In the genomic region with DNA sequence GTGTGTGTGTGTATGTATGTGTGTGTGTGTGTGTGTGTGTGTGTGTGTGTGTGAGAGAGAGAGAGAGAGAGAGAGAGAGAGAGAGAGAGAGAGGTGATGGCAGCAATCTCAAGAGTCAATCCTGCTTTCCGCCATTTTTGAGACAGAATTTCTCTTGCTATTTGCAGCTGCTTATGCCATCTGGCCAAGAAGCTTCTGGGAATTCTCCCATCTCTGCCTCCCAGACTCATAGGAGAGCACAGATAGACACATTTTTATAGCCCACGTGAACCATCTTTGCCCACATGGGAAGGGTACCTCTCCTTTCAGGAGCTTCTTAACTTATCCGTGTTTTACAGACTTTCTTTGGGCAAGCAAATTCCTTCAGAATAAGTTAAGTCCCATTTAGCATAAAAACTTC, we compare ENCODE assay signal across 25 mouse cellular contexts. TPM values are rescaled to one million over a fixed set of nuclear protein-coding genes. Genes with fewer than 3 reads are reported as not detected.
DNase-seq lines count a peak whose midpoint lies in the region; ATAC-seq lines count a peak whose summit lies in the region.
"Had no signal": no experiment of that assay in that cellular context is flagged by ENCODE, and none has a peak within 500 bp of the region (broad histone marks: within the 10 kb centered on the region; RNA-seq: fewer than 3 reads in every experiment).

No protein-coding gene starts in this region.

- no peaks in the 10 kb centered on the region for H3K36me3 ChIP-seq in forebrain, embryonic 14.5 days (ENCODE audit: control insufficient read depth, insufficient read depth, low read length)
- H3K36me3 ChIP-seq in forebrain, embryonic 11.5 days (ENCODE audit: control insufficient read depth, insufficient read depth, low read length): no peaks in the 10 kb centered on the region
- H3K36me3 ChIP-seq: embryonic facial prominence, embryonic 12.5 days; forebrain, embryonic 12.5 days; G1E; heart, embryonic 10.5 days; hindbrain, embryonic 12.5 days had no signal

- WGBS in forebrain, embryonic 14.5 days: 87% methylated on average over 3 of the region's 3 CpGs
- WGBS in forebrain, embryonic 11.5 days: 85% methylated on average over 3 of the region's 3 CpGs

- H3K4me1 ChIP-seq in forebrain, embryonic 14.5 days (ENCODE audit: control insufficient read depth, insufficient read depth, low read length): no peaks in the 10 kb centered on the region; the same call in 1 of the 2 replicates
- no peaks in the 10 kb centered on the region for H3K4me1 ChIP-seq in forebrain, embryonic 11.5 days (replicated peaks; ENCODE audit: control insufficient read depth, insufficient read depth, low read length)
- H3K4me1 ChIP-seq: embryonic facial prominence, embryonic 12.5 days; forebrain, embryonic 12.5 days; hindbrain, embryonic 12.5 days had no signal

- H3K27me3 ChIP-seq in forebrain, embryonic 14.5 days (replicated peaks; ENCODE audit: control insufficient read depth, insufficient read depth, low read length): no peaks in the 10 kb centered on the region
- no peaks in the 10 kb centered on the region for H3K27me3 ChIP-seq in forebrain, embryonic 11.5 days (ENCODE audit: control insufficient read depth, insufficient read depth, low read length)
- H3K27me3 ChIP-seq: embryonic facial prominence, embryonic 12.5 days; forebrain, embryonic 12.5 days; hindbrain, embryonic 12.5 days had no signal

- H3K4me3 ChIP-seq in forebrain, embryonic 14.5 days (ENCODE audit: low read depth, low read length): no peak overlapping the region
- H3K4me3 ChIP-seq in forebrain, embryonic 11.5 days (ENCODE audit: low read depth, low read length): no peak overlapping the region
- H3K4me3 ChIP-seq: embryonic facial prominence, embryonic 12.5 days; forebrain, embryonic 12.5 days; heart, embryonic 10.5 days; hindbrain, embryonic 12.5 days had no signal

- H3K4me2 ChIP-seq in forebrain, embryonic 14.5 days (ENCODE audit: low read length): no peak overlapping the region
- no peak overlapping the region for H3K4me2 ChIP-seq in forebrain, embryonic 11.5 days (ENCODE audit: low read depth, low read length, severe bottlenecking)
- H3K4me2 ChIP-seq: embryonic facial prominence, embryonic 12.5 days; forebrain, embryonic 12.5 days; hindbrain, embryonic 12.5 days had no signal

- no peak overlapping the region for H3K9ac ChIP-seq in forebrain, embryonic 14.5 days (ENCODE audit: low read length)
- H3K9ac ChIP-seq in forebrain, embryonic 11.5 days (ENCODE audit: low read length): no peak overlapping the region
- H3K9ac ChIP-seq: embryonic facial prominence, embryonic 12.5 days; forebrain, embryonic 12.5 days; hindbrain, embryonic 12.5 days had no signal

- ATAC-seq in forebrain, embryonic 14.5 days: no peak
- ATAC-seq in forebrain, embryonic 11.5 days (replicated peaks; ENCODE audit: low FRiP score): no peak
- ATAC-seq: CD4-positive, CD25-positive, alpha-beta regulatory T cell, adult 4 months; hindbrain, embryonic 16.5 days; inflammation-experienced regulatory T-cells, adult 6 months had no signal

- H3K9me3 ChIP-seq in forebrain, embryonic 14.5 days (replicated peaks; ENCODE audit: control insufficient read depth, low read length): no peaks in the 10 kb centered on the region
- no peaks in the 10 kb centered on the region for H3K9me3 ChIP-seq in forebrain, embryonic 11.5 days (ENCODE audit: control insufficient read depth, low read length)
- H3K9me3 ChIP-seq: embryonic facial prominence, embryonic 12.5 days; forebrain, embryonic 12.5 days; G1E; heart, embryonic 10.5 days; hindbrain, embryonic 12.5 days had no signal

- intact Hi-C loops in left cerebral cortex, postnatal 36 days (cut with DNase I): no loop called here

- H3K27ac ChIP-seq in forebrain, embryonic 14.5 days (ENCODE audit: low read depth, low read length): no peak overlapping the region
- no peak overlapping the region for H3K27ac ChIP-seq in forebrain, embryonic 11.5 days (ENCODE audit: low read depth, low read length)
- H3K27ac ChIP-seq: embryonic facial prominence, embryonic 12.5 days; forebrain, embryonic 12.5 days; heart, embryonic 10.5 days; hindbrain, embryonic 12.5 days had no signal

- DNase-seq in forebrain, embryonic 14.5 days (ENCODE audit: low spot score): peak; percentile 60
- no peak for DNase-seq in forebrain, embryonic 11.5 days (ENCODE audit: low spot score)
- DNase-seq in layer of hippocampus, adult 18-20 months (ENCODE audit: low spot score in 2 of 2): peak; percentile 7 to 27
- DNase-seq in layer of hippocampus, postnatal 36 days: no peak
- DNase-seq in left cerebral cortex, postnatal 36 days (ENCODE audit: low spot score in 2 of 2): peak; percentile 19 to 22
- no peak for DNase-seq in left cerebral cortex, adult 11 months (ENCODE audit: low spot score)
- no peak for DNase-seq in gastrocnemius, adult 18-20 months (ENCODE audit: low spot score)
- DNase-seq: adrenal gland, adult 8-10 months; adrenal gland, postnatal 36 days; B cell, adult 2 months; cerebellum, adult 11-12 months; cerebellum, adult 9-10 months; cerebellum, postnatal 25 days; gastrocnemius, postnatal 10 days; heart, adult 18-20 months; heart, postnatal 10 days; heart, postnatal 4 days had no signal

RNA-seq across cellular contexts. Expression of gene Gm9817, which starts 24.6 kb away (rescaled TPM):
- polyA plus RNA-seq in forebrain, embryonic 14.5 days (2014; fragmentation: Nextera tagmentation; extraction: Ambion mirVana): 0.08 TPM in 1 of 2 replicates, not detected in the other
- polyA plus RNA-seq in forebrain, embryonic 11.5 days (2014; fragmentation: Nextera tagmentation; extraction: Ambion mirVana): not detected in 2 replicates
- total RNA-seq in layer of hippocampus, adult 18-20 months (2021): not detected
- total RNA-seq in layer of hippocampus, postnatal 36 days (2021): under 1 TPM in 1 of 2 experiments, not detected in 1; 0.12 TPM
- total RNA-seq in left cerebral cortex, postnatal 36 days (2021): not detected
- total RNA-seq in gastrocnemius, adult 18-20 months (2021): under 1 TPM in 1 of 2 experiments, not detected in 1; 0.12 TPM
- polyA plus RNA-seq: embryonic facial prominence, embryonic 12.5 days; forebrain, embryonic 12.5 days; heart, embryonic 10.5 days; hindbrain, embryonic 12.5 days had no signal

RNA-seq across cellular contexts. Expression of gene Dtnbp1, which starts 51.9 kb away (rescaled TPM):
- 114 and 122 TPM in 2 replicates for polyA plus RNA-seq in forebrain, embryonic 14.5 days (2014; fragmentation: Nextera tagmentation; extraction: Ambion mirVana)
- 73.3 and 87.6 TPM in 2 replicates for polyA plus RNA-seq in forebrain, embryonic 11.5 days (2014; fragmentation: Nextera tagmentation; extraction: Ambion mirVana)
- 10 to 100 TPM; 75.1 to 83.5 TPM for total RNA-seq in layer of hippocampus, adult 18-20 months (2021)
- total RNA-seq in layer of hippocampus, postnatal 36 days (2021): 10 to 100 TPM; 81.1 to 82.7 TPM
- total RNA-seq in left cerebral cortex, postnatal 36 days (2021): 10 to 100 TPM; 91.0 to 94.3 TPM
- total RNA-seq in gastrocnemius, adult 18-20 months (2021): 10 to 100 TPM; 66.3 to 78.4 TPM

Comparison
In these comparisons a context has a peak if more than half of its experiments do, and no peak if none do; other contexts are left out.
1. DNase-seq: peak in forebrain, embryonic 14.5 days (single experiment), layer of hippocampus, adult 18-20 months (2 of 2) and left cerebral cortex, postnatal 36 days (2 of 2); none in forebrain, embryonic 11.5 days (single experiment), layer of hippocampus, postnatal 36 days (0 of 2), left cerebral cortex, adult 11 months (single experiment) and gastrocnemius, adult 18-20 months (single experiment).